Mouse (Mus musculus): ENCODE results near the gene Cuedc1.

Cuedc1 gene

DNA sequence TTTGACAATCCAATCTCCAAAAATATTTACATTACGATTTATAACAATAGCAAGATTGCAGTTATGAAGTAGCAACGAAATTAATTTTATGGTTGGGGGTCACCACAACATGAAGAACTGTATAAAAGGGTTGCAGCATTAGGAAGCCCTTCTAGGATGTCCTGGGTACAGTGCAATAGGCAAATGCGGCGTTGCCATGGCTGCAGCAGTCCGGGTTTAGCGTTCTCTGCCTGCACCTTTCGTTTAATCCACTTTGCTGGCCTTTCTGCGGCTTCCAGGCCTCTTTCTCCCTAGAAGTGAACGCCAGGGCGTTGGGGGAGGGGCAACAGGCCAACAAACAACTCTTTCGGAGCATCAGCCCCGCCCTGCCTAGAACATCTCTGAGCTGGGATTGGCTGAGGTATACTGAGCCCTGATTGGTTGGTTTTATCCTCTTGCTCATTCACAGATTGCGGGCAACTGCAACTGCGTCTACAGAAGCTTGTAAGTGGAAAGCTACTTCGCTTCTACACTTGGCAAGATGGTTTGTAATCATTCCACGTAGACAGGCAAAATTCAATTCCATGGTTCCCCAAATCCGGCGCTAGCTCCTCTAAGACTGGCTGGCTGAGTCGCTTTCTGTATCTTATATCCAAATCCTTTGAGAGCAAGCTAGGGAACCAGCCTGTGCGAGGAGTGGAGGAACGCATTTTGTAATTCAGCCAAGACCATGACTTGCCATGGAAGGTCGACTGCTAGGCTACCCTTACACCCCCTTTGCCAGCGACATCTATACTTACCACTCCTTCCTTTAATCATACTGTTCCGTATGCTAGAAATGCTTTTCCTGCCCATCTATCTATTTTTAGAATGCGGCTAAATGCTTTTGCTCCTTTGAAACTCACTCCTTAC lies 10.9 kb upstream of the Cuedc1 start:
- peak; percentile 87 to 90 for DNase-seq

DNA sequence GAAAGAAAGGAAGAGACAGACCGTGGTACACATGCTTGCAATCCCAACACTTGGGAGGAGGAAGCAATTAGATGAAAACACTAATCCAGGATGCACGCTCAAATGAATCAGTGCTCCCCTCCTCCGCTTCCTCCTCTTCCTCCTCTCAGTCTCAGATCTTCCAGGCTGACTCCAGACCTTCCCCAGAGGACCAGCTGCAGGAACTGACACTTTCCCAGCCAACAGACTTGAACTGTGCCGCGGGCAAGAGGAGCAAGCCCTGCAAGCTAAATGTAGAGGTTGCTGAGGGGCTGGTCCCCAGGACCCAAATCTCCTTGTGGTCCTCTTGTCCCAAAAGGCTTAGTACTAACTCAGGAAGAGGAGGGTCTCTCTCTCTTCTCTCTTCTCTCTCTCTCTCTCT lies 8.7 kb upstream of the Cuedc1 start:
- no peak for DNase-seq

GRCm38 (mm10) chr11:88090293-88090692 lies 7.6 kb upstream of the Cuedc1 start:
- no peak for DNase-seq

GRCm38 (mm10) chr11:88091949-88092348 lies 5.9 kb upstream of the Cuedc1 start:
- no peak for DNase-seq

DNA sequence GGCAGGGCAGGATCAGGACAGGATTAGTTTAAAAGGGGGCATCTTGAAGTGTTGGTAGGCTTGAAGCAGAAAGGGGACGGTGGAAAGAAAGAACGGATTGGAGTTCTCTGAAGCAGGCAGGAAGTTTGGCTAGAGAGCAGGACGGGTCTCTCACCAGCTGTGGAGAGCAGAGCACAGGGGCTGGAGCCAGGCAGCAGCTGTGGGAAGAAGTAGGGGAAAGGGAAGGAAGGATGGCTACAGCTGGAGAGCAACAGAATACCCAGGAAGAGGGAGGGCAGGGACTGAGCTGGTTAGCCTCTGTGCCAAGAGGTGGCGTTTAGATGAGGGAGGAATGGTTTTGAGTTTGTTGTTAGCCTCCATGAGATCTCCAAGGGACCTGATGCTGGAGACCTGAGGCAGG lies 685 bp upstream of the Cuedc1 start:
- peak in 1 of 2 experiments; percentile 42 for DNase-seq

DNA sequence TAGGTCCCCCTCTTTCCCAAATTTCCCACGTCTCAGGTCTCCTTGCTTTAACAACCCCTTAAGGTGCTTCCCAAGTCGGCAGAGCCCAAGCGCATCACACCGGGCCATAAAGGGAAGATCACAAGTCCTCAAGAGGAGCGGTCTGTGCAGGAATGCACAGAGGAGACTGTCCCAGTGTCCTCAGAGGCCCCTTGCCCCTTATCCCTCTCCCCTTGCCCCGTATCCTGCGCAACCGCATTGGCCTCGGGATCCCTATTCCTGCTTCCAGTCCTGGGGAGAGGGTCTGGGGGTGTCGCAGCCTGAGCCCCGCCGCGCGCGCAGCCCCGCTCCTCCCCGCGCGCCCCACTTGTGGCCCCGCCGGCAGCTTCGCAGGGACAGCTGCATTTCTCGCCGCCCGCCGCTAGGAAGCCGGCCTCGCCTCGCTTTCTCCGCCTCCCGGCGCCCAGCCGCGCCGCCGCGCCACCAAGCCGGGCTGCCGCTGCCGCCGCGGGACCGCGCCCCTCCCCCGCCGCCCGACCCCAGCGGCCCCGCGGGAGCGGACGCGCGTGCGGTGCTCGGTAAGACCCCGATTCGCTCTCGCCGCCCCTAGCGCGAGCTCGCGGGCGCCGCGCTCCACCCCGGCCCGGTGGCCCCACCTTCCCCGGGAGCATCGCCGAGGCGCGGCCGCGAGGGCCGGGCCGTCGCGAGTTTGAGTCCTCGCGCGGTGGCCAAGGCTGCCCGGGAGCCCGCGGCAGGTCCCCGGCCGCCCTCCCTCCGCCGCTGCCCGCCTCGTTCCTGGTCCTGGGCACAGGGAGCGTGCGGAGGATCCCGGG lies 1.1 kb downstream of the Cuedc1 start:
- peak; percentile 76 to 83 for DNase-seq

DNA sequence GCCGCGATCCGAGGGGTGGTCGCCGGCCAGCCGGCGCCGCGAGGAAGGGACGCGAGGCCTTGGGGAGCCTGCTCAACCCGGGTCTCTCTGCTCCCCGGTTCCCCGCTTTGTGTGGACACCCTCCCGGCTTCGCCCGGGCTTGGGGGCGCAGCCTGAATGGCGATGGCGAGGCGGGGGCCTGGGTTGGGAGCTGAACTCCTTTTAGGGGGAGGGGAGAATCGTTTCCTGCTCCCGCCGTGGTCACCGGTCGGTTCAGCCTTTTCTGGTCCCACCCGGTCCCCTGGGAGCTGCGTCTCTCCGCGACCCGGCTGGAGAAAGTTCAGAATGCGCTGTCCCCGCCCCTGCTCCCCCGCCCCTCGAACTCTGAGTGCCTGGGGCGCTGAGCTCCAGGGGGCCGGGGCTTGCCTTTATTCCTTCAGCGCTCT lies 1.8 kb downstream of the Cuedc1 start:
- peak; percentile 60 to 76 for DNase-seq

DNA sequence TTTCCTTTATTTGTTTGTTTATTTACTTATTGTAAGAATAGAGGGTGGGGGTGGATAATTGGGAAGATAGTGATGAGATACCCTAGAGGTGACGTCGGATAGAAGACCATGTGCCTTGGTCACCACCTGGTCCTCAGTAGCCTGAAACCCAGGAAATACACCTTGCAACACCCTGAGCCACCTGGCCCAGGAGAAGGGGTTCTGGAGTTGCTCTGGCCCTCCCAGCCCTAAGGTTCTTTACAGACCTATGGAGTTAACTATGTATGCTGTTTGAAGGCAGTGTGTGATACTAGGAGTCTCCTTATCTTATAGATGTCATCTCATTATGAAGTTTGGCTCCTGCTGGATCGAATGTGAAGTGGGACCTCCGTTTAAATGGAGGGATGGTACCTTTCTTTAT lies 2.3 kb downstream of the Cuedc1 start:
- no peak for DNase-seq

GRCm38 (mm10) chr11:88103214-88103941 lies 5.5 kb downstream of the Cuedc1 start:
- DNase-seq: peak; percentile 30 to 55

DNA sequence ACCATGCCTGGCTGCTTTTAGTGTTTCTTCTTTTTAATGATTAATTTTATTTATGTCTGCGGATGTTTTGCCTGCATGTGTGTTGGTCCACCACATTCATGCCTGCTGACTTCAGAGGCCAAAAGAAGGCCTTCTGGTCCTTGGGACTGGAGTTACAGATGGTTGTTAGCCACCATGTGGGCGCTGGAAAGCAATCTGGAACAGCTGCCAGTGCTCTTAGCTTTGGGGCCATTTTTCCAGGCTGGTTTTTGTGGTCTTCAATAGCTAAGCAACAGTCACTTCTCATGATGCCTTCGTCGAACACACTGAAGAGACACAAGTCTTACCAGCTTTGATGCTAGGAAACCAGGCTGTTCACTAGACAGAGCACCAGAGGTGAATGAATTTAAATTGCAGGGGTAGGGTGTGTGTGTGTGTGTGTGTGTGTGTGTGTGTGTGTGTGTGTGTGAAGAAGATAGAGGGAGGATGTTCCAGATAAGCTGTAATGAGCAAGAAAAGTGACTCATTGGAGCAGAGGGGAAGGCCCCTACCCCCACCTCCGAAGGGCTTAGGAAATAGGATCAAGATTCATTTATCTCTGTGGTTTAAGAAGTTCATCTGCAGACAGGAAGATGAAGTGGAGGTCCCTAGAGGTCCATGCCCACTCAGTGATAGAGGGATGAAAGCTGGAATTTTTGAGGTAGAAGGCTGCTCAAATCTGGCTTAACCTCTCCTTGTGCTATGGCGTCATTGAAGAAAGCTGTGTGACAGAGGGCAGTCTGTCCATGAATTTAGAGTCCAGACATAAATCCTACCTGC lies 7.8 kb downstream of the Cuedc1 start:
- no peak for DNase-seq

GRCm38 (mm10) chr11:88106292-88106554 lies 8.4 kb downstream of the Cuedc1 start:
- DNase-seq: no peak

- peak; percentile 50 to 63 for DNase-seq
These were observed 9.5 kb downstream of the Cuedc1 start for GRCm38 (mm10) chr11:88107365-88107764.

DNA sequence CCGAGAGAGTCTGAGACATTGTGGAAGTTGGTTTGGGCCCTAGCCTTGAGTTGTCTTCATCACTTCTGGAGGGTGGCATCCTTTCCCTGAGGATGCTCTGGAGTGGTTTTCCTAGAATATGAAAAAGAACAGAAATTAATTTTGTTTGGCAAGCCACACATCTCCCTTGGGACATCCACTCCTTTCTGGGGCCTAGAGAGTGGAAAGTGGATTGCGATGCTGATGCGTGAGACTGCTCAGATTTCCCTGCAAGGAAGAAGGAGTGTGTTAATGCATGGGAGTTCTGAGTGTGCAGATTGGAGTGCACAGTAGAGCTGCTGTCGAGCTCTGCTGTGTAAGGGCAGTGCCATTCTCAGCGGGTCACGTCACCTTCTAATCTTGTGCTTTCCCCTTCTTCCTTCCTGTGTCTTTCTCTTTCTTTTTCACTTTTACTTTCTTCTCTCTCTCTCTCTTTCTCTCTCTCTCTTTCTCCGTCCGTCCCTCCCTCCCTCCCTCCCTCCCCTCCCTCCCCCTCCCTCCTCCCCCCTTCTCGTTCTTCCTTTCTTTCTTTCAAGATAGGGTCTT lies 12.3 kb downstream of the Cuedc1 start:
- DNase-seq: no peak

DNA sequence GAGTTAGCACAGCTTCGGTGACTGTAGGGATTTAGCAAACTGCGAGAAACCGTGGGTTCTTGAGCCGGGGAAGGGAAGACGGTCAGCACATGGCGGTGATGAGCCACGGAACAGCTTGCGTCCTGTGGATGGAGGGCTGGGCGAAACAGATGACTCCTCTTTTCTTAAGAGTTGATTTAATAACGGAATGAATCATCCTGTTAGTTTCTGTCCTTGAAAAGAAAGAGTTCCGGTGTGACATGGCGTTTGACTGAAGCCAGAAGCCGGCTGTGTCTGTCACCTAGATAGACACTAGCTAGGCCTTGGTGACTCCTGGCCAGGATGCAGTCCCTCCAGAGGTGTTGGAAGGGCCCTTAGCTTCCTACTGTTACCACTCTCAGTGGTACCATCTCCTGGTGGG lies 14.2 kb downstream of the Cuedc1 start:
- no peak for DNase-seq

GRCm38 (mm10) chr11:88112677-88113333 lies 14.9 kb downstream of the Cuedc1 start:
- no peak for DNase-seq

- peak; percentile 50 to 74 for DNase-seq
These were observed 15.8 kb downstream of the Cuedc1 start for GRCm38 (mm10) chr11:88113543-88114271.

- peak; percentile 66 to 82 for DNase-seq
These were observed 17.0 kb downstream of the Cuedc1 start for GRCm38 (mm10) chr11:88114871-88115301.

- DNase-seq: no peak
These were observed 18.7 kb downstream of the Cuedc1 start for GRCm38 (mm10) chr11:88116568-88116967.

- DNase-seq: peak; percentile 37 to 64
These were observed 19.7 kb downstream of the Cuedc1 start for GRCm38 (mm10) chr11:88117356-88118090.

- DNase-seq: no peak
These were observed 20.2 kb downstream of the Cuedc1 start for GRCm38 (mm10) chr11:88118091-88118440.

Measured in lung, adult 18-20 months (tissue).